Mouse (Mus musculus): Measurements from ENCODE around the gene Rapgef2. TPM values are rescaled to one million over a fixed set of nuclear protein-coding genes. Genes with fewer than 3 reads are reported as not detected.

Gene Rapgef2
- total RNA-seq, 2 experiments from 2014 or later, result 24.8 to 30.8 TPM

DNA sequence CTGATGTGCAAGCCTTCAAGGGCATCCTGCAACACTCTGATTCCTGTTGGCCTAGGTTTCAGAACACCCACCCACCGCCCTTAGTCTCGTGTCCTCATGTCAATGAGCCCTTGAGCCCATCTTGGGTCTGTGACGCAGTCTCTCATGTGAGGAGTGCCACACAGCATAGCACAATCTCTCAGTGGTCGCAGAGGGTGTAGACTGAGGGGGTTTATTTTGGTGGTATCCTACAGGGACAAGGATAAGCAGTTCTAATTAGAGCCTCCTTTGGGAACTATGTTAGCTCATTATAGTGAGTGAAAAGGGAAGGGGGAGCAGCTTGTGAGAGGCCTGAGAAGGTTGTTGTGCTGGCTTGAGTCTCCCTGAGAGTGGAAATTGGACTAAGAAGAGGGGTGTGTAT, 263.6 kb downstream of the Rapgef2 start:
- DNase-seq, result no peak

- no peak for DNase-seq
Measured at GRCm38 (mm10) chr3:79017440-79017839, 268.9 kb downstream of the Rapgef2 start.

DNA sequence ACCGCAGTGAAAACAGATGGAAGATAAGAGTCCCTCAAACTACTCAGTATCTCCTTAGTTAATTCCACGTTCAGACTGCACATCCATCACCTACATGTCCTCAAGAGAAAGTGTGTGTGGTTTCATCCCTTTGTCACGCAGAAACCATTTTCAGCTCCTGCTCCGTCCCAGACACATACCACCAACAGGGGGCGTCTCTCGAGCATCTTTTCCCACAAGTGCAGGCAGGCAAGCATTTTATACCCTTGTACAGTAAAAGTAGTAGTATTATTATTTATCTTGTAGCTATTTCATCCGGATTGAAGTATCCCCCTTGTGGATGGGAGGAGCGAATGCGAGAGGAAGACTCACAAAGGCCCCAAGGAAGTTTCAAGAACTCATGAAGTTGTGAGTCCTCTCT, 269.5 kb downstream of the Rapgef2 start:
- no peak for DNase-seq

DNA sequence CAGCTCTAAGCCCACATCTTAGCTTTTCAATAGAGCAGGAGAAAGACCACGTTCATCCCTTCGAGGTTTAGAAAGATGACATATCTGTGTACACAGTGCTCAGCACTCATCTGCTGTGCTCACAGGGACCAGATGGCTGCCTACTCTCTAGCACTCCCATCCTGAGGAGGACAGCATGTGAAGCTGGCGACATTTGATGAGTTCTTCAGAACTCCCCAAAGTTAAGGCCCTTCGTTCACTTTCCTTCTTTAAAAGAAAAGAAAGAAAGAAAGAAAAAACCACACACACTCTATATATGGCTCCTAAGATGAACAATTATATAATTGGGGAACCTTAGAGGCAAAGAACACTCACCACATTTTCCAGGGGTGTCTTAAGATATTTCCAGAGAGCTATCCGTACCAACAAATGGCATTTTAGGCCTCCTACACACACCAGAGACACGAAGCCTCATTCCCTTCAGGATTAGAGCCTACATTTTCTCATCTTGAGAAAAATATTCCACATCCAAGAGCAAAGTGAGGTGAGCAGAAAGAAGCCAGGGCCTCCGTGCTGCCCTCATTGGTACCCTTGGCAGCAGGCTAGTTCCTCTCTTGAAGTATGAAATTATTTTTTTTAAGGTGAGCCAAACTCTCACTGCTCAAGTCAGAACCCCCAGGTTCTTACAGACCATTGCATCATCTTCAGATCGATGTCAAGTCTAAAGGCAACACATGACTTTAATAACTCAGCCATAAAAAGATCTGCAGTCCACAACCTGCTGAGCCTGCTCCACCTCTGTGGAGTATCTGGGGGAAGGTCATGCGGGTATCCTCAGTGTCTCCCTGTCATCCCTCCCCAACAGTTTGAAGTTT, 270.5 kb downstream of the Rapgef2 start:
- no peak for DNase-seq

Other genes starting within 250 kb of the Rapgef2 start
- not detected for gene Gm17359, start 50.1 kb upstream of the Rapgef2 start, total RNA-seq (2021)

Data from gastrocnemius, postnatal 10 days (tissue).